Mouse (Mus musculus) embryonic facial prominence, embryonic 11.5 days (tissue): Measurements from ENCODE around the gene Foxd1. TPM values are rescaled to one million over a fixed set of nuclear protein-coding genes. Genes with fewer than 3 reads are reported as not detected.
A peak's percentile ranks its signal among the peaks of the same experiment; 100 is the strongest.

Experiments used
- ATAC-seq: fragments of 200-750 bp; cut with Nextera tagmentation; replicated peaks from 2 replicates; pipeline ENCODE4 v1.8.0; 2017; ENCODE audit warnings: low read depth; ENCODE audit not compliant: insufficient number of reproducible peaks, low FRiP score, low TSS enrichment
- DNase-seq: peaks from one replicate; pipeline ENCODE4 v3.0.0-alpha.2; 2015; ENCODE audit warnings: low spot score
- H3K27ac ChIP-seq: fragments of 300-500 bp; sonication (generic); replicated peaks from 2 replicates; pipeline ENCODE4 v1.5.1; 2014; ENCODE audit warnings: mild to moderate bottlenecking, low read depth, low read length, control low read depth
- H3K27me3 ChIP-seq: fragments of 300-500 bp; sonication (generic); 2 replicates; pipeline ENCODE4 v1.6.1; 2014; ENCODE audit warnings: mild to moderate bottlenecking, low read length, moderate library complexity, mixed read lengths; ENCODE audit not compliant: control insufficient read depth, insufficient read depth
- H3K36me3 ChIP-seq: fragments of 300-500 bp; sonication (generic); replicated peaks from 2 replicates; pipeline ENCODE4 v1.6.1; 2014; ENCODE audit warnings: low read depth, mild to moderate bottlenecking, low read length, moderate library complexity, mixed read lengths; ENCODE audit not compliant: control insufficient read depth, insufficient read depth
- H3K4me1 ChIP-seq: fragments of 300-500 bp; sonication (generic); 2 replicates; pipeline ENCODE4 v1.6.1; 2014; ENCODE audit warnings: low read length, mixed read lengths; ENCODE audit not compliant: control insufficient read depth, insufficient read depth
- H3K4me2 ChIP-seq: fragments of 300-500 bp; sonication (generic); 2 replicates; pipeline ENCODE4 v1.6.1; 2014; ENCODE audit warnings: low read depth, mild to moderate bottlenecking, control low read depth, low read length, moderate library complexity
- H3K4me3 ChIP-seq: fragments of 300-500 bp; sonication (generic); 2 replicates; pipeline ENCODE4 v1.5.1; 2014; ENCODE audit warnings: low read depth, low read length, control low read depth
- H3K9ac ChIP-seq: fragments of 300-500 bp; sonication (generic); replicated peaks from 2 replicates; pipeline ENCODE4 v1.6.1; 2014; ENCODE audit warnings: mild to moderate bottlenecking, control low read depth, low read length
- H3K9me3 ChIP-seq: fragments of 300-500 bp; sonication (generic); replicated peaks from 2 replicates; pipeline ENCODE4 v1.6.1; 2016; ENCODE audit warnings: mild to moderate bottlenecking, low read length, inconsistent platforms, mixed read lengths; ENCODE audit not compliant: control insufficient read depth
- WGBS: fragments of 180-500 bp; shearing (Covaris S2); extraction: QIAGEN DNeasy Blood & Tissue Kit; methylation state at CpG from one replicate; pipeline ENCODE4 v1.1.7; 2014; 5-methylcytosine and 5-hydroxymethylcytosine counted together
- polyA plus RNA-seq: library from polyadenylated mRNA; unstranded; fragments of >200 nt; fragmentation: Nextera tagmentation; extraction: Ambion mirVana; gene quantifications from 2 replicates; pipeline ENCODE4 v1.2.1, GENCODE M21; 2014

Gene Foxd1
- polyA plus RNA-seq, 1 experiment from 2014 or later, result 8.2 TPM

DNA sequence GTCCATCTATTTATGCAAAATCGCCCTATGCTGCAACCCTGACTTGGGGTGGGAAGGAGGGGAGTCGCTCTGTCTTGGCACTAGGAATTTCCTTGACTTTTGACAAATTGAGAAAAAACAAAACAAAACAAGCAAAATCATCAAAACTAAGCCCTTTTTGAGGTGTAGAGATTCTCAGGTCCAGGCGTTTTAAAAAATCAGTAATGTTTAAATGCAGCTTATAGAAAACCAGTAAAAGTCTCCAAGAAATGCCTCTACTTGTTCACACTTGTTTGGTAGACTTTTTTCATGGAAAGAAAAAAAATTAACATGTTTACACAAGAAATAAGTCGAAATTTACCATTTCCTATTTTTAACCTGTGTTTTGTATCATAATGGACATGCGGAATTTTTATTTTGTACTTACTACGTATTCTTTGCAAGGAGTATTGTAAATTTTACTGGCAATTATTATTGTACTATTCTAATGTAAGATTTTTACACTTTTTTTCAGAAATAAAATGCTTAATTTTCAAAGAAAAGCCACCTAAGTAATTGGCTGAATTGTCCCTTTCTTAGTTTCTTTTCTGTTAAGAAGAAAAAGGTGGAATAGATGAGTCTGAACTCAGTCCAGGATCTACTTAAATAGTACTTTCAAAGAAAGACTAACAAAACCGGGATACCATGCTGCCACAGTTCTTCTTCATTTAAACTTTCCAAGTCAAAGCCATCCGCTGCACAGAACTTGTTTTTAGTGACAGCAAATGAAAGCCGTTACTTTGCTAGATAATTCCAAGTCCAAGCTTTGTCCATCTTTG is 2.3 kb downstream of the Foxd1 start:
- H3K4me3 ChIP-seq, result peak overlapping the region; percentile 66

GRCm38 (mm10) chr13:98356973-98357425 is 3.0 kb downstream of the Foxd1 start:
- ATAC-seq (no peak), DNase-seq (peak; percentile 41)
- peaks cover 46% of the 10 kb centered on the region for H3K27me3 ChIP-seq
- peaks cover 3% of the 10 kb centered on the region; the same call in 1 of the 2 replicates for H3K4me1 ChIP-seq
- H3K27ac ChIP-seq, result no peak overlapping the region
- no peaks in the 10 kb centered on the region for H3K36me3 ChIP-seq
- WGBS, result 5% methylated on average over 6 of the region's 6 CpGs
- H3K9me3 ChIP-seq, result no peaks in the 10 kb centered on the region
- peak overlapping the region; percentile 8; the same call in 1 of the 2 replicates for H3K4me2 ChIP-seq
- no peak overlapping the region for H3K9ac ChIP-seq
- peak overlapping the region; percentile 27 for H3K4me3 ChIP-seq

More for the DNA sequence above, 2.3 kb downstream of the Foxd1 start:
- no peak for ATAC-seq
- Histone ChIP-seq H3K4me1 (peaks cover 3% of the 10 kb centered on the region; the same call in 1 of the 2 replicates), H3K27me3 (peaks cover 51% of the 10 kb centered on the region), H3K27ac (peak overlapping the region; percentile 78), H3K9me3 (no peaks in the 10 kb centered on the region), H3K36me3 (no peaks in the 10 kb centered on the region), H3K4me2 (peak overlapping the region; percentile 88), H3K9ac (peak overlapping the region; percentile 80)
- 4% methylated on average over 9 of the region's 9 CpGs for WGBS
- DNase-seq, result peak; percentile 44

GRCm38 (mm10) chr13:98357433-98358423 is 3.7 kb downstream of the Foxd1 start:
- no peak for ATAC-seq
- Histone ChIP-seq H3K4me1 (peaks cover 3% of the 10 kb centered on the region; the same call in 1 of the 2 replicates), H3K27ac (0 out of 2 replicates have a peak overlapping the region, but pooled peaks have one; percentile 23), H3K4me2 (peak overlapping the region; percentile 45), H3K4me3 (peak overlapping the region; percentile 27), H3K27me3 (peaks cover 47% of the 10 kb centered on the region), H3K36me3 (no peaks in the 10 kb centered on the region), H3K9ac (peak overlapping the region; percentile 52), H3K9me3 (no peaks in the 10 kb centered on the region)
- 2% methylated on average over 18 of the region's 18 CpGs for WGBS
- DNase-seq, result peak; percentile 36

DNA sequence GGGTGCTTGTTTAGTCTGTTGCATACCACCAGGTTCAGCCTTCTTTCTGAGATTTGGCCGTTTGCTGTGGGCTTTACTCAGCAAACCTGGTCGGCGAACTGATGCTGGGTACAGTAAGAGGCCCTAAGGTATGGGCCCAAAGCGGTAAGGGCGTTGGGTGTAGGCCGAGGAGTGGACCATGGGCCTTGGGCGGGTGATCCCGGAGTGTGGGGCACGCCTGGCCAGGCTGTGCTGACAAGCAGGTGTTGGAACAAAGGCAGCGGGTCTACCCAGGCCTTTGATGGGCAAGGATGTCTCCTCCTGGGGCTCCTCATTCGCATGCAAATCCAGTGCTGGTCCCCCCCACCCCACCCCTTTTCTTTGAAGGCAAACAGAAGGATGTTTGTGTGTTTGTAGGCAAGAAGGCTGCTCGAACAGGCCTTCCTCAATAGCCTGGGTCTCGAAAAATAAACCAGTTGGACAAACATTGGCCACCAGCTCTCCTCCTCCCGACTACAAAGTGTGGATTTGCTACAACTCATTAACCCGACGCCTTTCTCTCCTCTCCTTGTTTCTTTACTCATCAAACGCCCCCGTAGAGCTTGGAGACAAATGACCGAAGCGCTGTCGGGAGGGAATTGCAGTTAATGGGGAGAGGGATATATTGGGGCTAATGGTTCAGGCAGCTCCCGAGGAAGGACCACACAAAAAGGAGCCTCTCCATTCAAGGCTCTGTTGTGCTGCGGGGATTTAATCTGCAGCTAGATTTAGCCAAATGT is 4.6 kb downstream of the Foxd1 start:
- Histone ChIP-seq H3K9ac (peak overlapping the region; percentile 52), H3K4me1 (peaks cover 3% of the 10 kb centered on the region; the same call in 1 of the 2 replicates), H3K9me3 (no peaks in the 10 kb centered on the region), H3K36me3 (no peaks in the 10 kb centered on the region), H3K27ac (0 out of 2 replicates have a peak overlapping the region, but pooled peaks have one; percentile 23), H3K4me2 (peak overlapping the region; percentile 45), H3K4me3 (peak overlapping the region; percentile 27), H3K27me3 (peaks cover 52% of the 10 kb centered on the region)
- 3% methylated on average over 23 of the region's 23 CpGs for WGBS
- ATAC-seq (no peak; the same call in 1 of the 2 replicates), DNase-seq (peak; percentile 48)

DNA sequence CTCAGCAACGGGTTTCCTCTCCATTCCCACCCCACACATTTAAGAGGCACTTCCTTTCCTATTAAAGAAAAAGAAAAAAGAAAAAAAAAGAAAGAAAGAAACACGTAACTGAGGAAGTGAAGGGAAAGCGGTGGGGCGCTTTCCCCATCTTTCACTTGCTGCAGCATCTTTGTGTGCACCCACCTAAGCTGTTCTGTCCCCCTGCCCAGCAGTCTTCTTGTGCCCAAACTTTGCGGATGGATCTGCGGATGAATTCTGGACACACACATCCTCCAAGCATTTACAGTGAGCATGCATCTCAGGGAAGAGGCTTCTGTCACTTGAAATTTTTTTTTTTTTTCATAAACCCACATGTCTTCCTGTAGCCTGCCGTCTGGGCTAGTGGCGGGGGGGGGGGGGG is 5.3 kb downstream of the Foxd1 start:
- no peaks in the 10 kb centered on the region for H3K9me3 ChIP-seq
- H3K36me3 ChIP-seq, result no peaks in the 10 kb centered on the region
- ATAC-seq, result no peak
- H3K4me1 ChIP-seq, result peaks cover 2% of the 10 kb centered on the region; the same call in 1 of the 2 replicates
- H3K9ac ChIP-seq, result no peak overlapping the region
- DNase-seq, result peak; percentile 48
- no peak overlapping the region for H3K4me3 ChIP-seq
- no peak overlapping the region for H3K27ac ChIP-seq
- WGBS, result 1% methylated on average over 6 of the region's 8 CpGs
- peaks cover 45% of the 10 kb centered on the region for H3K27me3 ChIP-seq
- no peak overlapping the region for H3K4me2 ChIP-seq

DNA sequence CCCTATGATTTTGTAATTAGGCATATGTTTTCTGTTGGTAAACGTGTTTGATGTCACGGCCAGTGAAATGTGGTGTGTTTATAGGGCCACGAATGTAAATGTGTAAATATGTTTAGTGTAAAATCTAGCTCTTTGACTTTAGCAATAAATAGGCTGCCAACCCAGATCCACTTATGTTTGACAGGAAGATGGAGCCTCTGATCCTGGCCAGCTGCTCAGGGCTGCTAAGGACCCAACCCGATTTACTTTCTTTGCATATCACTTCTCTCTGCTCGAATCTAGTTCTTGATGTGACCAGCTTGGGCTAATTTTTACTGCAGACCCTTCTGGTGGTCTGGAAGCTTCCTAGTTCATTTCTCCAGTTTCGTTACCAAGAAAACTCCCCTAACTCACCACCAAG is 6.3 kb downstream of the Foxd1 start:
- Histone ChIP-seq H3K27me3 (peaks cover 38% of the 10 kb centered on the region), H3K27ac (no peak overlapping the region), H3K9ac (no peak overlapping the region), H3K4me3 (no peak overlapping the region), H3K4me2 (no peak overlapping the region), H3K9me3 (no peaks in the 10 kb centered on the region), H3K4me1 (no peaks in the 10 kb centered on the region; the same call in 1 of the 2 replicates), H3K36me3 (no peaks in the 10 kb centered on the region)
- ATAC-seq (no peak), DNase-seq (no peak)
- WGBS, result 4% methylated on average over 6 of the region's 6 CpGs

DNA sequence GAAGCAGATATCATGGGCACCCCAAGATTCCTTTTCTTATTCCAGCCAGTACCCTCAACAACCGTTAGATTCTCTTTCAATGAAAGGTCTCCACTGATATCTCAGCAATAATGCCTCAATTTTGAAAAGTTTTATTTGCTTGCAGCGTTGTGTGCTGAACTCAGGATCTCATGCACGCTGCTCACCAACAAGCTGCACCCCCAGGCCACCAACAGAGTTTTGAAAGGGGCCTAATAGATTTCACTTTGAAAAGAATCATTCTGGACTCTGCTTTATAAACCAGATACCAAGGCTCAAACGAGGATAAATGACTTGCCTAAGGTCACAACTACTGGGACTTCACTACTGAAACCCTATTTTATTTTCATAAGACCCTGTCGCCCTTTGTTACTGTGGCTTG is 7.1 kb downstream of the Foxd1 start:
- no peak for DNase-seq
- no peak overlapping the region for H3K9ac ChIP-seq
- WGBS, result 13% methylated on average over 5 of the region's 5 CpGs
- no peaks in the 10 kb centered on the region for H3K36me3 ChIP-seq
- no peak overlapping the region for H3K4me3 ChIP-seq
- H3K4me2 ChIP-seq, result no peak overlapping the region
- no peak for ATAC-seq
- H3K9me3 ChIP-seq, result no peaks in the 10 kb centered on the region
- H3K27me3 ChIP-seq, result peaks cover 35% of the 10 kb centered on the region
- no peak overlapping the region for H3K27ac ChIP-seq
- peaks cover 3% of the 10 kb centered on the region for H3K4me1 ChIP-seq
